Mouse (Mus musculus) embryonic facial prominence, embryonic 10.5 days (tissue): ENCODE data around the gene Bpifb5. TPM values are rescaled to one million over a fixed set of nuclear protein-coding genes. Genes with fewer than 3 reads are reported as not detected.
"Not testable (repeated sequence)": the region's sequence is repeated elsewhere in the genome, so short reads cannot be mapped to it uniquely, and the experiment has no call there.

ENCODE experiments used
- DNase-seq: peaks from one replicate; pipeline ENCODE4 v3.0.0-alpha.2; 2017; ENCODE audit warnings: low spot score
- H3K27ac ChIP-seq: fragments of 300-500 bp; sonication (generic); replicated peaks from 2 replicates; pipeline ENCODE4 v1.5.1; 2016; ENCODE audit warnings: mild to moderate bottlenecking
- H3K27me3 ChIP-seq: fragments of 300-500 bp; sonication (generic); replicated peaks from 2 replicates; pipeline ENCODE4 v1.6.1; 2016; ENCODE audit warnings: low read depth, mild to moderate bottlenecking; ENCODE audit not compliant: poor library complexity, severe bottlenecking
- H3K36me3 ChIP-seq: fragments of 300-500 bp; sonication (generic); replicated peaks from 2 replicates; pipeline ENCODE4 v1.6.1; 2016; ENCODE audit warnings: mild to moderate bottlenecking, moderate library complexity
- H3K4me1 ChIP-seq: fragments of 300-500 bp; sonication (generic); 2 replicates; pipeline ENCODE4 v1.6.1; 2016
- H3K4me3 ChIP-seq: fragments of 300-500 bp; sonication (generic); 2 replicates; pipeline ENCODE4 v1.5.1; 2016; ENCODE audit warnings: mild to moderate bottlenecking, moderate library complexity
- H3K9me3 ChIP-seq: fragments of 300-500 bp; sonication (generic); 2 replicates; pipeline ENCODE4 v1.6.1; 2016; ENCODE audit warnings: mild to moderate bottlenecking
- WGBS: fragments of 180-500 bp; shearing (Covaris S2); methylation state at CpG from one replicate; pipeline ENCODE4 v1.1.7; 2016; 5-methylcytosine and 5-hydroxymethylcytosine counted together
- polyA plus RNA-seq: library from polyadenylated mRNA; unstranded; fragments of >200 nt; fragmentation: Nextera tagmentation; extraction: Ambion mirVana; gene quantifications from 2 replicates; pipeline ENCODE4 v1.2.1, GENCODE M21; 2016

The Bpifb5 gene
- polyA plus RNA-seq, 1 experiment from 2014 or later, result 0.32 TPM

DNA sequence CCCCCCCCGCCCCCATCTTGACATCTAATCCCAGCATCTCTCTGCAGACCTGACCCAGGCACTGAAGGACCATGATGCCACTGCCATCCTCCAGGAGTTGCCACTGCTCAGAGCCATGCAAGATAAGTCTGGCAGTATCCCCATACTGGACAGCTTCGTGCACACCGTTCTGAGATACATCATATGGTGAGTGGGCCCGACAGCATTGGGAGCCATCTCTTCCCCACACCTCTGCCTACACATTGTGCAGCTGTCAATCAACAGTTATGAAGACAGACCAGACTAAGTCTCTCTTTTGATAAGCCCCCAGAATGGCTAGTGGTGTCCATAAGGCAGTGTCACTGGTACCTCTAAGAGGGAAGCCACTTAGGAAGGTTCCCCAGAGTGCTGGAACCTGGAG is 18.9 kb upstream of the Bpifb5 start:
- no peaks in the 10 kb centered on the region for H3K27me3 ChIP-seq
- no peak overlapping the region for H3K27ac ChIP-seq
- no peak overlapping the region for H3K4me3 ChIP-seq
- WGBS, result 96% methylated on average over 4 of the region's 4 CpGs
- no peaks in the 10 kb centered on the region for H3K4me1 ChIP-seq
- H3K9me3 ChIP-seq, result no peaks in the 10 kb centered on the region
- no peak for DNase-seq
- H3K36me3 ChIP-seq, result no peaks in the 10 kb centered on the region

DNA sequence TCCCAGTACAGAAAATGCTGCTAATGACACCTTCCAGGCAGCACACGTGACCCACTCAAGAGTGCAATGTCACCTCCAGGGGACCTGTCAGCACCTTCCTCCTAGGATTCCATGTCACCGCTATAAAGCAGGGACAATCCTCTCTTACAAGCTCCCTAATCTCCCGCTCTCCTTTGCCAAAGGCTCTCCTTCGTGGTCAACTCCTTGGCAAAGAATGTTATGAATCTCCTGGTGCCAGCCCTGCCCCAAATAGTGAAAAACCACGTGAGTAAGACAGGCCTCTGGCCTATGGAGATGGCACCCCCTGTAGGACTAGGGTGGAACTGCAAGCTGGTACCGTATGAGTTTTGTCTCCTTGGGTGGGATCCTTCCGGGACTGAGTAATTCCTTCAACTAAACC is 16.6 kb upstream of the Bpifb5 start:
- H3K9me3 ChIP-seq, result no peaks in the 10 kb centered on the region

DNA sequence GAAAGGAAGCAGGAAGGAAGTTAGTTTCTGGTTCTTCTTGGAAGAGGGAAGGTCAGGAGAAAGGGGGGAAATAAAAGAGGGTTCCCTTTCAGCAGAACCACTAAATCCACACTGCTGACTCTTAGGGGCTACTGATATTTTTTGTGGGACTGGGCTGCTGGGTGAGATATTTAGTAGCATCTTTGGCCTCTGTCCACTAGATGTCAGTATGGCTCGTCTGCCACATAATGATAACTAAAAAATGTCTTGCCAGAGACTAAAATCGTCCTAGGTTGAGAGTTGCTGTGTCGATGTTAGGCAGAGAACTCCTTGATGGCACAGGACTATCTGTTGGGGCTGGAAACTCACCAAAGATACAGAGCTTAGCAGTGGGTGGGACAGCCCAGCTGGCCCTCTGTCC is 14.4 kb upstream of the Bpifb5 start:
- Histone ChIP-seq H3K36me3 (no peaks in the 10 kb centered on the region), H3K27me3 (no peaks in the 10 kb centered on the region), H3K9me3 (no peaks in the 10 kb centered on the region), H3K27ac (no peak overlapping the region), H3K4me3 (no peak overlapping the region), H3K4me1 (no peaks in the 10 kb centered on the region)
- 25% methylated on average over 3 of the region's 3 CpGs for WGBS
- no peak for DNase-seq

More for the DNA sequence above, 16.6 kb upstream of the Bpifb5 start:
- H3K27ac ChIP-seq, result no peak overlapping the region
- no peaks in the 10 kb centered on the region for H3K36me3 ChIP-seq
- no peak overlapping the region for H3K4me3 ChIP-seq
- no peaks in the 10 kb centered on the region for H3K4me1 ChIP-seq
- H3K27me3 ChIP-seq, result no peaks in the 10 kb centered on the region
- DNase-seq, result peak; percentile 22
- WGBS, result 63% methylated on average over 7 of the region's 7 CpGs

DNA sequence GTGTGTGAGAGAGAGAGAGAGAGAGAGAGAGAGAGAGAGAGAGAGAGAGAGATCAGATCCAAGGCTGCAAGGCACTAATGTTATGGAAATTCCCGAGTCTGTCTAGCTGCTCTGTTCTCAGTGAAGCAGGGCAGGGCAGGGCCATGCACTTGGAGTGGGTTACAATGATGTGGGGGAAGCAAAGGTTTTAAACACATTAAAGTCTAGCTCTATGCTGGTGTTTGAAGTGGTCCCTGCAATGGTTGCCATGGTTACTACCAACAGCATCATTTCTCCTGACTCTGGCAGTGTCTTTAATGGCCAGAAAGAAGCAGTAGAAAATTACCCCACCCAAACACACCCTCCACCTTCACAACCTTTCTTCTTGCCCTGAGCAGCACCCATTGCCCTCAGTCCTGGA is 12.4 kb upstream of the Bpifb5 start:
- Histone ChIP-seq H3K4me3 (no peak overlapping the region), H3K4me1 (no peaks in the 10 kb centered on the region), H3K27ac (no peak overlapping the region), H3K36me3 (no peaks in the 10 kb centered on the region), H3K9me3 (no peaks in the 10 kb centered on the region), H3K27me3 (no peaks in the 10 kb centered on the region)
- WGBS, result 59% methylated on average over 1 of the region's 1 CpGs
- no peak for DNase-seq

DNA sequence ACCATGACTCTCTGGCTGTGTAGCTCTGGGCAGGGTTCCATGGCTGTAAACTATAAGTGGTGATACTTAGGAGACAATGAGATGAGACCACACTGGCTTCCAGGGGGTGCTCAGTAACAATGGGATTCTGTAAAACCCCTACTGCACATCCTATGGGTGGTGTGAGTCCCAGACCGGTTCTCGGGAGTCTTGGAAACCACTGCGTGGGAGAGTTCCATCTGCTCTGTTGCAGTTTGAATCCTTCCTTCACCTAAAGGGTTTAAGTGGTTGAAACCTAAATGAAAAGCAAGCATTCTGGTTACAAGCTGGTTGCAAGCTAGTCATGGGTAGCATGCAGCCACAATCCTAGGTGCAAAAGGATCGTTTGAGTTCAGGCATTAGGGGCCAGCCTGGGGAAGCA is 11.7 kb upstream of the Bpifb5 start:
- Histone ChIP-seq H3K9me3 (no peaks in the 10 kb centered on the region), H3K4me1 (no peaks in the 10 kb centered on the region), H3K4me3 (no peak overlapping the region), H3K27me3 (no peaks in the 10 kb centered on the region), H3K36me3 (no peaks in the 10 kb centered on the region), H3K27ac (no peak overlapping the region)
- DNase-seq, result no peak
- WGBS, result 89% methylated on average over 4 of the region's 4 CpGs

DNA sequence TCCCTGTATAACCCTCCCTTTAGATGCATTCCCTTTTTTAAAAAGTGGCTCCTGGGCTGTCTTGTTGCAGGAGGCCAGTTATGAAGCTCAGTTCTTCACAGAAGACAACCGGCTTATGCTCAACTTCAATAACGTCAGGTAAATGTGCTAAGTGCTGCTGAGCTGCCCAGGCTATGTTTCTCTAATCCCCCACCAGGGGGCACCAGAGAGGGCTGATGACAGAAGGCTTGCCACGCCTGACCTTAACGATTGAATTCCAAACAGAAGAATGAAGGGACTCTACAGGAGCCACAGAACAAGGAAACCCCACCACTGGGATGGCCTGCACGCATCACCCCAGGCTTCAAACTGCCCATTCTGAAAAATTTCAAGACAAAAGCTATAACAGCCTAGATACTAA is 8.4 kb upstream of the Bpifb5 start:
- DNase-seq, result peak; percentile 83
- H3K27me3 ChIP-seq, result no peaks in the 10 kb centered on the region
- H3K4me1 ChIP-seq, result no peaks in the 10 kb centered on the region
- H3K36me3 ChIP-seq, result no peaks in the 10 kb centered on the region
- WGBS, result 20% methylated on average over 5 of the region's 5 CpGs
- no peak overlapping the region for H3K27ac ChIP-seq
- H3K4me3 ChIP-seq, result no peak overlapping the region
- H3K9me3 ChIP-seq, result no peaks in the 10 kb centered on the region

DNA sequence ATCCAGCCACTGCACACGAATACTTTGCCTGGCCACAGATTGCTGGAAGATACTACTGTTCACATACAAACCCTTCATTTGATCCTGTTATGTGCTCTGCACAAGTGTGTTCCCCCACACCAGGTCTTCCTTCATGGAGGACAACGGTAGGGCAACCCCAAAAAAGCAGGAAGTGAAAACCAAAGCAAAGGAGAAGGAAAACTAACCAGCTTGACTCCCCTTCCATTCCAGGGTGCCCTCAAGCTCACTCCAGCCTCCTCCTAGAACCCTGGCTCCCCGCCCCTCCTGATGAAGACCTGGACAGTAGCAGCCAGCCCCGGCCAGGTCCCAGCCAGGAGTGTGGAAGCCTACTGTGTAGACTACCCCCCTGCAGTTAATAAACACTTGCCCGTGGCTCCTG is 3.6 kb upstream of the Bpifb5 start:
- Histone ChIP-seq H3K9me3 (no peaks in the 10 kb centered on the region), H3K4me1 (peaks cover 22% of the 10 kb centered on the region), H3K36me3 (no peaks in the 10 kb centered on the region), H3K27ac (no peak overlapping the region), H3K4me3 (no peak overlapping the region), H3K27me3 (no peaks in the 10 kb centered on the region)
- no peak for DNase-seq
- 87% methylated on average over 5 of the region's 5 CpGs for WGBS

DNA sequence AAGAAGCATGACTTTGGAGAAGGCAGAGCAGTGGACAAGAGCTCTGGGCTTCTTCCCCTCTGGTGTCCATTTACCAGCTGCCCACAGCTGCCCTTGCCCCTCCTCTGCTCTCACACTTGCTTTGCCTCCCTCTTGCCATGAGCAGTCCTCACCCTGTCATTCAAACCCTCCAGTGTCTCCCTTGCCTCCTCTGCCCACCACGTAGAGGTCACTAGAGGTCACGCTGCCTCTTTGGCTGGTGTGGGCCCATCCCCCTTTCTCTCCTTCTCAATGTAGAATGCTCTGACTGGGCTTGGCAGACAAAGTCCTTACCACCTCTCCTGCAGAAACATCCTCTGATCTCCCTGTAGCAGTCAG is 353 bp downstream of the Bpifb5 start:
- WGBS, result 4% methylated on average over 2 of the region's 2 CpGs
- DNase-seq, result peak; percentile 31
- no peaks in the 10 kb centered on the region for H3K9me3 ChIP-seq
- H3K36me3 ChIP-seq, result no peaks in the 10 kb centered on the region
- peak overlapping the region; percentile 36; the same call in 1 of the 2 replicates for H3K4me3 ChIP-seq
- H3K4me1 ChIP-seq, result peaks cover 27% of the 10 kb centered on the region
- peak overlapping the region; percentile 37; the same call in 1 of the 2 replicates for H3K27ac ChIP-seq
- no peaks in the 10 kb centered on the region for H3K27me3 ChIP-seq

DNA sequence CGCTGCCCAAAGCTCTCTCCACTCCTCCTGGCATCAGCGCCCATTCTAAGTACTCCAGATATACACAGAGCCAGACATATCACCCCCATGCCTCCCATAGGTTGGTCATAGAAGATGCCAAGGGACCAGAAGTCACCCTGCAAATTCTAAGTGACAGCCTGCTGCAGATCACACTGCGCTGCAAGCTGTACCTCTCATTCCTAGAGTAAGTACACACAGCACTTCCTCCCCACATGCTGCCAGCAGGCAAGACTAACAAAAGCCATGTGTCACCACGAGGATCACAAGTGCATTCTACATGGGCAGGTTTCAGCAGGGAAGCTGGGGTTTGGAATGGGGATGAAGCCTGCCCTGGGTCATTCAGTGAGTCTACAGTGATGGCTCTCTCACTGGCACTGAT is 3.4 kb downstream of the Bpifb5 start:
- 65% methylated on average over 4 of the region's 4 CpGs for WGBS
- DNase-seq, result peak; percentile 16
- Histone ChIP-seq H3K9me3 (no peaks in the 10 kb centered on the region), H3K27ac (peak overlapping the region; percentile 2; the same call in 1 of the 2 replicates), H3K36me3 (no peaks in the 10 kb centered on the region), H3K4me1 (peaks cover 27% of the 10 kb centered on the region), H3K4me3 (no peak overlapping the region), H3K27me3 (no peaks in the 10 kb centered on the region)

DNA sequence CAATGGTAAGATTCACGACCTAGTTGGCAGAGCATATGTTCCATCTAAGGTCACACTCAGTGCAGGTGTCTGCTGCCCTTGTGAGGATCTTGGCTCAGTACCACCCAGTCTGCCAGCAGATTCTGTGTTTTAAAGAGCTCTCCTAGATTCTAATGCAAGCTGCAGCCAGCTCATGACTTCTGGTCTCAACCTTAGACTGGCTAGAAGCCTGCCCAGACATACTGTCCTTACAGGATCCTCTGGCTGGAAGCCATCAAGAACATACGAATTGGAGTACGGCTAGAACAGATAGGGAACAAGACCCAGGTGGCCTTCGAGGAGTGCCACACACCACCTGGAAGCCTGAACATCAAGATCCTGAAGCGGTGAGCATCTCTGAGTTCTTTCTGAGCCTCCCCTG is 4.3 kb downstream of the Bpifb5 start:
- Histone ChIP-seq H3K27ac (no peak overlapping the region), H3K27me3 (no peaks in the 10 kb centered on the region), H3K4me1 (peaks cover 23% of the 10 kb centered on the region), H3K36me3 (no peaks in the 10 kb centered on the region), H3K9me3 (no peaks in the 10 kb centered on the region), H3K4me3 (no peak overlapping the region)
- WGBS, result 89% methylated on average over 5 of the region's 5 CpGs
- DNase-seq, result no peak

DNA sequence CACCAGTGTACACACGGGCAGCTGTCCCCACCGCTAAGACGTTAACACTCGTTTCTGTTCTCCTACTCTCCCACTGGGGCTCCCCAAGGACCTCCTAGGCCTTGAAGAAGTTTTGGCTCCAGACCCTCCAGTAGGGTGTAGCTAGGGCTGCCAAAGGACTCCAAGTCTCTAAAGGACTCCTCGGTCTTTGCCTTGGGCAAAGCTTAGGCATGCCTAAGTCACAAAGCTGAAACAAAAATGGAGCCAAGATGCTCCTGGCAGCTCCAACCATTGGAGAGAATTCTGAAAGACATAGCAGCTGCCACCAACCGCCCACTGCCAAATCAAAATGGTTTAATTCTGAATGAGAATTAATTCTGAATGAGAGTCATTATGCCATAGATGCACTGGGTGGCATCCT is 9.9 kb downstream of the Bpifb5 start:
- Histone ChIP-seq H3K36me3 (no peaks in the 10 kb centered on the region), H3K9me3 (no peaks in the 10 kb centered on the region), H3K4me1 (no peaks in the 10 kb centered on the region), H3K27ac (no peak overlapping the region), H3K27me3 (no peaks in the 10 kb centered on the region), H3K4me3 (no peak overlapping the region)
- DNase-seq, result no peak
- WGBS, result 91% methylated on average over 6 of the region's 6 CpGs

DNA sequence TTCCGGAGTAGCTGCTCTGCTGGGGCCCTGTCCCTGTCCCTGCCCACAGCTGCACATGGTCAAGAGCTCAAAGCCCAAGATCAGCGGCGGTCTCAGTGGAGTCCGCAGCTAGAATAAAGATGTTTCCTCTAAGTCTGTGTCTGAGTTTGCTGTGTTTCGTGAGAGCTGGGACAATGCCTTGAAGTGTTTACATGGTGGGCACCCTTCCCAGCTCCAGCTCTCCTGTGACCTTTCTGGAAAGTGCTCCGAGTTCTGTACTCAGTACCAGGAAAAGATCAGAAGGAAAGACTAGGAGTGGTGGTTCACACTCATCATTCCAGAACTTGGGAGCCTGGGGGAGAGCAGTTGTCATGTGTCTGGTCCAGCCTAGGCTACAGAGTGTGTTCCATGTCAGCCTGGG is 17.2 kb downstream of the Bpifb5 start:
- Histone ChIP-seq H3K36me3 (no peaks in the 10 kb centered on the region), H3K27me3 (no peaks in the 10 kb centered on the region), H3K4me1 (no peaks in the 10 kb centered on the region), H3K4me3 (no peak overlapping the region), H3K27ac (no peak overlapping the region), H3K9me3 (no peaks in the 10 kb centered on the region)
- DNase-seq, result no peak
- 91% methylated on average over 6 of the region's 6 CpGs for WGBS

DNA sequence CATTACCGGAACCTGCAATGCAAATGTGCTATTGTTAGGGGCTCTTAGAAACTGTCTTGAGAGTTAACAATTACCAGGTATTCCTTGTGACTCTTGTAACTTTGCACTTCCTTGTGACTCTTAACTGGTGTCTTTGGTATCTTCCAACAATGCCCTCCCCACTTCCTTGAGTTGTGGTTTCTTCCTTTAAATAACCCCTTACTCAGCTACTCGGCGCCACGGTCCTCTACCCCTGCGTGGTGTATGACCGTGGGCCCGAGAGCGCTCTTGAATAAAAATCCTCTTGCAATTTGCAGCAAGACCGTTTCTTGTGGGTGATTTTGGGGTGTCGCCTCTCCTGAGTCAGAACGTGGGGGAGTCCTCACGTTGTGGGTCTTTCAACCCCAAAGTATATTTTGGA is 19.2 kb downstream of the Bpifb5 start:
- H3K36me3 ChIP-seq, H3K4me1 ChIP-seq, H3K27ac ChIP-seq, H3K4me3 ChIP-seq, H3K9me3 ChIP-seq, DNase-seq, H3K27me3 ChIP-seq: not testable (repeated sequence)
- 94% methylated on average over 11 of the region's 12 CpGs for WGBS
